8 mouse cellular contexts compared by ENCODE assay signal in the genomic region with DNA sequence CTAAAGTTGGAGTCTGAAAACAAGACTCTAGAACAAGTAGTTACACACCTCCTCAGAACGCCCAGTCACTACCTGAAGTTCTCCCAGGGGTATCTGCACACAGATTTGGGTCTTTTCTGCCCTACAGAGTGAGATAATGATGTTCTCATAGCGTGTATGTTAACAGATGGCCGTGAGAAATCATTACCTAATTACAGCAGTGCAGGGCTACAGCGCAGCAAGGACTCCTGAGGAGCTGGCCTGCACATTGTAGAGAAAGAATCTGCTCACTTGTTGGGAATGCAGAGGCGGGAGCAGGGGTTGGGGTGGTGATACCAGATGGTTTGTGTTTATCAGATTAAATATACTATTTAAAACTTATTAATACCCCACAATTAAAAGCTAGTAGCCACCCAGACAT. TPM values are rescaled to one million over a fixed set of nuclear protein-coding genes. Genes with fewer than 3 reads are reported as not detected.
DNase-seq lines count a peak whose midpoint lies in the region; ATAC-seq lines count a peak whose summit lies in the region.

No protein-coding gene starts in this region.

- no peaks in the 10 kb centered on the region for H3K9me3 ChIP-seq in heart, embryonic 11.5 days (replicated peaks; ENCODE audit: control insufficient read depth, low read length)

- H3K27me3 ChIP-seq in heart, embryonic 11.5 days (ENCODE audit: control insufficient read depth, insufficient read depth, low read length) = no peaks in the 10 kb centered on the region

- WGBS in heart, embryonic 11.5 days (ENCODE audit: insufficient replicate concordance) = 69% methylated on average over 5 of the region's 5 CpGs

- peaks cover 4% of the 10 kb centered on the region; the same call in 1 of the 2 replicates for H3K4me1 ChIP-seq in heart, embryonic 11.5 days (ENCODE audit: control insufficient read depth, insufficient read depth, low read length)

- ATAC-seq in heart, embryonic 11.5 days (replicated peaks; ENCODE audit: insufficient number of reproducible peaks, low FRiP score, low TSS enrichment) = no peak

- H3K4me2 ChIP-seq in heart, embryonic 11.5 days = no peak overlapping the region

- H3K27ac ChIP-seq in heart, embryonic 11.5 days (ENCODE audit: low read depth, low read length) = no peak overlapping the region

- H3K36me3 ChIP-seq in heart, embryonic 11.5 days (ENCODE audit: control insufficient read depth, insufficient read depth, low read length) = no peaks in the 10 kb centered on the region

- H3K9ac ChIP-seq in heart, embryonic 11.5 days (ENCODE audit: low read depth, low read length) = no peak overlapping the region

- DNase-seq in heart, adult 18-20 months = peak; percentile 36 to 73
- peak; percentile 17 for DNase-seq in 3T3-L1 (ENCODE audit: low read depth, low spot score)
- peak; percentile 32 for DNase-seq in cerebellum, adult 8-10 months
- peak; percentile 34 to 40 for DNase-seq in layer of hippocampus, postnatal 36 days
- DNase-seq in right cerebral cortex, postnatal 4 days = no peak
- no peak for DNase-seq in right cerebral cortex, adult 18-20 months
- DNase-seq in kidney, postnatal 14 days = no peak

- no peak overlapping the region for H3K4me3 ChIP-seq in heart, embryonic 11.5 days (ENCODE audit: low read depth, low read length)

RNA-seq across cellular contexts. Expression of a gene that starts 12.6 kb away (rescaled TPM):
- total RNA-seq in heart, adult 18-20 months (2021) = 1 to 10 TPM; 1.3 to 1.5 TPM
- 0.42 and 0.56 TPM in 2 replicates for polyA plus RNA-seq in heart, embryonic 11.5 days (2014; fragmentation: Nextera tagmentation; extraction: Ambion mirVana)
- 1 to 10 TPM; 1.6 TPM for total RNA-seq in layer of hippocampus, postnatal 36 days (2021)

RNA-seq across cellular contexts. Expression of a gene that starts 24.1 kb away (rescaled TPM):
- total RNA-seq in heart, adult 18-20 months (2021) = 10 to 100 TPM; 13.2 to 15.1 TPM
- polyA plus RNA-seq in heart, embryonic 11.5 days (2014; fragmentation: Nextera tagmentation; extraction: Ambion mirVana) = 1.4 and 1.8 TPM in 2 replicates
- total RNA-seq in layer of hippocampus, postnatal 36 days (2021) = 1 to 10 TPM; 6.5 to 7.4 TPM

RNA-seq across cellular contexts. Expression of a gene that starts 59.5 kb away (rescaled TPM):
- 1 to 10 TPM; 7.0 to 7.4 TPM for total RNA-seq in heart, adult 18-20 months (2021)
- 11.1 and 11.6 TPM in 2 replicates for polyA plus RNA-seq in heart, embryonic 11.5 days (2014; fragmentation: Nextera tagmentation; extraction: Ambion mirVana)
- total RNA-seq in layer of hippocampus, postnatal 36 days (2021) = 10 to 100 TPM; 34.5 to 37.9 TPM

Comparison
In these comparisons a context has a peak if more than half of its experiments do, and no peak if none do; other contexts are left out.
1. DNase-seq: peak in heart, adult 18-20 months (2 of 2), 3T3-L1 (single experiment), cerebellum, adult 8-10 months (single experiment) and layer of hippocampus, postnatal 36 days (2 of 2); none in right cerebral cortex, postnatal 4 days (single experiment), right cerebral cortex, adult 18-20 months (single experiment) and kidney, postnatal 14 days (single experiment).
2. RNA of a gene that starts 59.5 kb away (total RNA-seq): 34.5 to 37.9 TPM in layer of hippocampus, postnatal 36 days; 7.0 to 7.4 TPM in heart, adult 18-20 months; every median in the first group is over 4 times any median in the second.